Mouse (Mus musculus): ENCODE results near the gene Pigs.

DNA sequence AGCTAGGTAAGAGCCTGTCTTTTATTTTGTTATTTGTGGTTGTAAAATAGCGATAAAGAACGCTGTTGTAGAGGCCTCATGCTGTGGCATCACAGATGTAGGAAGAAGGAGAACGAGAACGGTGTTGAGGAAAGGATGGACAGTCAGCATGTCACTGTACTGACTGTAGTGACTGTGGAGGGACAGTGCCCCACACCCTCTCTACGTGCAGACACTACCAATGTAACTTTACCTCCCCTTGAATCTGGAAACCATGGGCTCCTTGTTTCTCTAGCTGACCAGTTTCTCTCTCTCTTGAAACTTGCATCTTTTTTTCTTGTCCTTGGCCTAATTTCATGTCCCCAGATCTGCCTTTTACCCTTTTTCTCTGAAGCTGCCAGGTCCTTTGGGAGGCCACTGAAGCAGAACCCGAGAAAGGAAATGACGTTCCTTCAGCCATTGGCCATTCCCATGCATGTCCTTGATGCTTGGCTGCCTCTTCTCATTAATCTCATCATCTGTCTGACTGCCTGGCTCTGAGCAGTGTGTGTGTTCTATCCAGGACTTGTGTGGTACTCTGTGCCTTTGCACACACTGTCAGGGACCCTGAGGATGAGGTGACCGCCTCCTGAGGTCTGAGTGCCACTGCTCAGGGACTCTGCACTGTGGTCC is 17.2 kb upstream of the Pigs start:
- TF ChIP-seq POLR2A (IDR thresholded peaks at IDR 0.05; ENCODE audit: low read depth, low read length) (no peak), CTCF (IDR thresholded peaks at IDR 0.05; ENCODE audit: borderline replicate concordance, insufficient read depth, low read length) (no peak)

All from embryonic fibroblast, embryonic 13.5 days (primary cell).